Mouse (Mus musculus) megakaryocyte progenitor cell, adult 5-6 weeks (primary cell): ENCODE results near the gene Ift74. TPM values are rescaled to one million over a fixed set of nuclear protein-coding genes. Genes with fewer than 3 reads are reported as not detected.

Source experiments
- ATAC-seq: replicated peaks from 2 replicates; pipeline ENCODE4 v1.8.0; 2016; ENCODE audit warnings: mild to moderate bottlenecking, moderate TSS enrichment, inconsistent platforms; ENCODE audit not compliant: poor library complexity
- total RNA-seq, 2 experiments: library from RNA; stranded (forward) in 1 of 2; stranded (reverse) in 1 of 2; fragments of 157-497, 149-512 nt in 1 of 2; fragments of 200-1000 nt in 1 of 2; gene quantifications; 2 replicates each; pipeline versions ENCODE4 v1.2.3 to v1.2.4; 2015 to 2017

Gene Ift74
- total RNA-seq, 2 experiments from 2014 or later, result 9.7 to 18.6 TPM

DNA sequence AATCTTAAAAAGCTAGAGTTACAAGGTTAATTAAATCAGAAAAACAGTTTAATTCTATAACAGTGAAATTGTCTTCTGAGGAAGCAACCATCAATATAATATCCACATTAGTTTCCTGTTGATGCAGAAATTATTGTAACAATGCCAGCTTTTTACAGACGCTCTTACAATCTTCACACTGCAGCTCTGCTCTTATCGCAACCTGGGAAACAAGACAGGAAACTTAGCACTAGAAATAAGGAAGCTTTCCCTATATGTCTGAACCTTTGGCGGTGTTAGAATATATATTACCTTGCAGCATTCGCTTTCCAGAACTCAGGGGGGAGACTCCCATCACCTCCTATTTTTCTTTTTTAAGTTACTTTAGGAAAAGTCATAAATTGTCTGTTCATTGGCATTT lies 76.8 kb downstream of the Ift74 start:
- ATAC-seq, result peak; percentile 90

- no peak for ATAC-seq
Measured at GRCm38 (mm10) chr4:94692175-94692574, 77.9 kb downstream of the Ift74 start.

GRCm38 (mm10) chr4:94696368-94696767 lies 82.1 kb downstream of the Ift74 start:
- no peak; the same call in 1 of the 2 replicates for ATAC-seq

DNA sequence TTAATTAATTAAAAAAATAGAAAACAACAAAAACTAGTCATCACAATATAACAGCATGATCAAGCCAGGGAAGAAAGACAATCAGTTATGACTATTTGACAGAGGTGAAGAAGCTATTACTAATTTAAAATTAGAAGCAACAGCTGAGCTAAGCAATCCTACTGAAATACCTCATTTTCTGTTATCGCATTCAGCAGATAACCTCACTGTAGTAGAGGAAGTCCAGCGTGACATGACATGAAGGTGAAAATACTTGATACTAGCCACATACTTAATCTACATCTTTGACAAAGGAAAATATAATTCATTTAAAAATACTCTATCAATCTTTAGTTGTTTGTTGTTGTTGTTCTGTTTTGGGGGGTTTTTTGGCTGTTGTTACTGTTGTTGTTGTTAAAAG lies 96.7 kb downstream of the Ift74 start:
- peak; percentile 76 for ATAC-seq

DNA sequence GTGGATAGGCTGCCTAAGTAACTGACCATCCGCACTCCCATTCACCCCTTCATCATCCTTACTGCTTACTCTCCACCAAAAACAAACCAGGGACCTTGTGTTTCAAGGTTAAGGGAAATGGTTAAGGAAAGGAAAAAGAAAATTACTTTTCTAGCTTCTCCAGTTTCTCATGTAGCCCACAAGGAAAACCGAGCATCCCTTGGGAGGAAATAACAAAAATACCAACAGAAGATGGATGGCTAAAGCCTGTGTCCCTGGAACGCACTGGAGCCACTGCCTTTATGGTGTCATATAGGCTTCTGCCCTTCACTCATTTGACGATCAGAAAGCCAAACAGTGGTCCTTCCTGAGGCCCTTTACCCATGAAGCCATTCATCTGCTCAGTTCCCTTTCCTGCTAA lies 97.1 kb downstream of the Ift74 start:
- ATAC-seq, result no peak

GRCm38 (mm10) chr4:94713741-94714140 lies 99.5 kb downstream of the Ift74 start:
- ATAC-seq, result no peak

- ATAC-seq, result no peak
Measured at GRCm38 (mm10) chr4:94715166-94715565, 100.9 kb downstream of the Ift74 start.

DNA sequence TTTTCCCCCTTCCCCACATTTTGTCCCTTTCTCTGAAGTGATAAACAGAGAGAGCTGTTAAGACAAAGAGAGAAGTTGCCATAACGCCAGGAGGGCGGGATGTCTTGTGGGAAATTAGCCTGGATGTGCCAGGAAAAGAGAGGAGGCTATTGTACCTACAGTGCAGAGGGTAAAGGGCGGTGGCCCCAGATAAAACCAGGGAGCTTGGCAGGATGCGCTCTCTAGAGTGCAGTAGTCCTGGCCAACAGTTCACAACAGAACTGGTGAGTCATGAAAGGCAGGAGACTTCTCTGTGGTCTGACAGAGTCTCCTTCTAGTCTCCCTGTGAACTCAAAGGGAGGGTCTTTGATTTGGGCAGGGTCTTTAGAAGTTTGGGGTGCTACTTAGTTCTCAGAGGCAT lies 111.5 kb downstream of the Ift74 start:
- no peak for ATAC-seq

- ATAC-seq, result no peak
Measured at GRCm38 (mm10) chr4:94732721-94733120, 118.4 kb downstream of the Ift74 start.

- peak; percentile 54 for ATAC-seq
Measured at GRCm38 (mm10) chr4:94737326-94738295, 123.3 kb downstream of the Ift74 start.

- peak; percentile 42 for ATAC-seq
Measured at GRCm38 (mm10) chr4:94738838-94739731, 124.8 kb downstream of the Ift74 start, which contains the start of gene Tek. Gene Tek (plus strand): TSS chr4:94739289.

- no peak for ATAC-seq
Measured at GRCm38 (mm10) chr4:94741824-94742223, 127.5 kb downstream of the Ift74 start.

Other genes with a start within 250 kb of the Ift74 start
- 0.42 TPM in 1 of 2 replicates, not detected in the other for gene Gm10306, start 57.9 kb upstream of the Ift74 start, total RNA-seq (2015)
- gene Gm10306, start 57.9 kb upstream of the Ift74 start, total RNA-seq (2017), result not detected in 2 replicates
- gene Caap1, start 57.7 kb upstream of the Ift74 start, total RNA-seq (2015), result 26.4 and 27.1 TPM in 2 replicates
- gene Caap1, start 57.7 kb upstream of the Ift74 start, total RNA-seq (2017), result 16.6 and 23.1 TPM in 2 replicates
- 75.1 and 82.3 TPM in 2 replicates for gene Plaa, start 11.2 kb upstream of the Ift74 start, total RNA-seq (2015)
- gene Plaa, start 11.2 kb upstream of the Ift74 start, total RNA-seq (2017), result 102 and 109 TPM in 2 replicates
- gene Lrrc19, start 35.7 kb downstream of the Ift74 start, total RNA-seq (2015), result not detected in 2 replicates
- gene Lrrc19, start 35.7 kb downstream of the Ift74 start, total RNA-seq (2017), result not detected in 2 replicates
- gene Tek, start 124.8 kb downstream of the Ift74 start, total RNA-seq (2015), result 0.64 and 0.69 TPM in 2 replicates
- gene Tek, start 124.8 kb downstream of the Ift74 start, total RNA-seq (2017), result 0.46 and 1.2 TPM in 2 replicates